Mouse (Mus musculus): ENCODE measurements at regions not wholly inside any gene's neighbourhood (a gene's known extent, or its start where the extent isn't known, plus 50 kb on each side); places are given as distances from the start of the nearest gene placed in this dataset.
A peak's percentile ranks its signal among the peaks of the same experiment; 100 is the strongest.
"Not testable (repeated sequence)": the region's sequence is repeated elsewhere in the genome, so short reads cannot be mapped to it uniquely, and the experiment has no call there.

DNA sequence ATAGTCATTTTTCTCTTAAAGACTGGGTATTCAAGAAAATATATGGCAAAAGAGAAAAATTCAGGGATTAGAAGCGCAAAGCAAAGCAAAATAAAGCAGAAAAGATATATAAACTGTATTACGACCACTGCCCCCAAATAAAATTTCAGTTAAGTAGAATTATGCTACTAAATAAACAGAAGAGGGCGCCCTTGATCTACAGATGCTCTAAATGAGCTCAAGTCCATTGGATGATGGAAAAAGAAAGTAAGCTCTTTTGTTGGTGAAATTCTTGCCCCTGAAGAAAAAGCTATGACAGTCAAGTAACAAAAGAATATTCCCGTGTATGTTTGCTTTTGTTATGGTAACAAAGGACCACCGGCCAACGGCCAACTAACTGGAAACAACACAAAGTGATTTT, 165.5 kb upstream of the Stk26 start:
- no peaks in the 10 kb centered on the region for H3K4me1 ChIP-seq (replicated peaks)
- H3K27me3 ChIP-seq, result no peaks in the 10 kb centered on the region; the same call in 1 of the 2 replicates
- no peak for ATAC-seq (ENCODE audit: insufficient number of reproducible peaks, insufficient read depth, low FRiP score, low TSS enrichment, low read depth)
- no peak overlapping the region for H3K4me3 ChIP-seq (replicated peaks)
- no peak overlapping the region for H3K9ac ChIP-seq (replicated peaks)
- no peak overlapping the region for H3K27ac ChIP-seq
- H3K36me3 ChIP-seq, result no peaks in the 10 kb centered on the region
- H3K9me3 ChIP-seq, result no peaks in the 10 kb centered on the region
- no peak overlapping the region for H3K4me2 ChIP-seq
- 32% methylated on average over 6 of the region's 6 CpGs for WGBS

DNA sequence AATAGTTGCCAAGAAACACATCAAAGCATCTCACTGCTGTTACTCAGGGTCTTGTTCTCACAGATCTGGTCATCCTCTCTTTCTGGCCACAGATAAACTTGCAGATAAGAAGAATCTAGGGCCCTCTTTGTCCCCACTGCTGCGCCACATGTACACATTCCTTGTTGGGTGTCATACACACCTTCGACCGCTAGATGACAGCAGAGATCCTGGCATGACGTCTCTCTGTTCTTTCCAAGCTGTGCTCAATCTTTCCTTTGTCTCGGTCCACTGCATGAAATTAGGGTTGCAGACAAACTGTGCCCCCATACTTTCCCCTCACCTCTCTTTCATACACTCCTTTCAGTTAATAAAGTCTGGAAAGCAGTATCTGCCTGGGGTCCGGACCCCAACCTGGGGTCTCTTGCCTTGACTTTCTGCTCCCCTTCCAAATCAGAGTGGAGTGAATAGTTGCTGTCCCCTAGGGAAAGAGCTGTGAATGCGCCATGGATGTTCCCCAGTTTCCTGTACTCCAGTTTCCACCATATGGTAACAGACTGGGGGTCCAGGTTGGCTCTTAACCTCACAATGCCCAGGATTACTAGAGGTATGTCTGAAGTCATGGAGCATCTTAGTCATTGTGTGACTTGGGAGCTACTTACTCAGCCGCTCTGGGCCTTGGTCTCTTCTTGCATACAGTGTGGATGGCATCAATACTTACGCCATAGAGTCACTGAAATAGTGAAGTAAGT, 182.8 kb upstream of the Stk26 start:
- H3K9me3 ChIP-seq, result no peaks in the 10 kb centered on the region
- peaks cover 5% of the 10 kb centered on the region; the same call in 1 of the 2 replicates for H3K27me3 ChIP-seq
- no peak overlapping the region for H3K9ac ChIP-seq (replicated peaks)
- no peak overlapping the region for H3K4me2 ChIP-seq
- peak; percentile 37; the same call in 1 of the 2 replicates for ATAC-seq (ENCODE audit: insufficient number of reproducible peaks, insufficient read depth, low FRiP score, low TSS enrichment, low read depth)
- H3K4me3 ChIP-seq (replicated peaks), result no peak overlapping the region
- H3K36me3 ChIP-seq, result no peaks in the 10 kb centered on the region
- WGBS, result 36% methylated on average over 9 of the region's 9 CpGs
- no peak overlapping the region for H3K27ac ChIP-seq
- H3K4me1 ChIP-seq (replicated peaks), result no peaks in the 10 kb centered on the region

DNA sequence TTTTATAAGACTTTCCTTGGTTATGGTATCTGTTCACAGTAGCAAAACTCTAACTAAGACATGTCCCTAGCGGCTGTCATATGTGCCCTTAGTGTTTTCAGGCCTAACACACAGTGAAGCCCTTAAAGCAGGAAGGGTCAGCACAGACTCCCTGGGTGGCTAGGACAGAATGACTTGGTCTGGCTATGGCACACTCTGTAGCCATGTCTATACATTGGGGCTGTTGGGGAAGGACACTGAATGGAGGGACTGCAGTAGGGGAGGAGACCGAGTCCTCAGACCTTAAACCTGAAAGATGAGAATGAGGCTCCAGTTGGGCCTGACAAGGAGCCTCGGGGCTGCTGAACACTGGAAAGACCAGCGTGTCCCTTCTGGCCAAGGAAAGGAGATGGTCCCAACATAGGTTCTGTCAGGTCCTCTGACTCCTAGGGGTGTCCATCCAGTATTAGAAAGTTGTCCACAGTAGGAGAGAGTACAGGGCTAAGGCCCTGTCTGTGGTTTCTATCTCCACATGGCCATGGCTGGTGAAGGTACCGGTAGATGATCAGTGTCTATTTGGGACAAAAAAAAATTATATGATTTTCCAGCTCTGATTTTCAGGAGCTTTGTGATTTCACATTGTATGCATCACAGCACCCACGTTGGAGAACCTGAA, 183.5 kb upstream of the Stk26 start:
- no peak overlapping the region for H3K4me2 ChIP-seq
- H3K36me3 ChIP-seq, result no peaks in the 10 kb centered on the region
- H3K27me3 ChIP-seq, result peaks cover 5% of the 10 kb centered on the region; the same call in 1 of the 2 replicates
- H3K9ac ChIP-seq (replicated peaks), result no peak overlapping the region
- WGBS, result 83% methylated on average over 6 of the region's 6 CpGs
- H3K27ac ChIP-seq, result no peak overlapping the region
- H3K9me3 ChIP-seq, result no peaks in the 10 kb centered on the region
- H3K4me1 ChIP-seq (replicated peaks), result no peaks in the 10 kb centered on the region
- no peak overlapping the region for H3K4me3 ChIP-seq (replicated peaks)
- ATAC-seq (ENCODE audit: insufficient number of reproducible peaks, insufficient read depth, low FRiP score, low TSS enrichment, low read depth), result no peak

DNA sequence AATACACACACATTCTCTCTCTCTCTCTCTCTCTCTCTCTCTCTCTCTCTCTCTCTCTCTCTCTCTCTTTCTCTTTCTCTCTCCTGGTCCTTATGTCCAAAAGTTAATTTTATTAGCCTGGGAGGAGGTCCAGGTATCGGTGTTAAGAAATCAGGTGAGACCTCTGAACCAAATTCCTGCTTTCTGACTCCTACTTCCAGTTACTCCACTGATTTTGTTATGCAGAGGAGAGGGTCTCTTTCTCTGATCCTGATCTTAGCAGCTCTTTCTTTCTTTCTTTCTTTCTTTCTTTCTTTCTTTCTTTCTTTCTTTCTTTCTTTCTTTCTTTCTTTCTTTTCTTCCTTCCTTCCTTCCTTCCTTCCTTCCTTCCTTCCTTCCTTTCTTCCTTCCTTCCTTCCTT, 185.5 kb upstream of the Stk26 start:
- not testable (repeated sequence) for ATAC-seq (ENCODE audit: insufficient number of reproducible peaks, insufficient read depth, low FRiP score, low TSS enrichment, low read depth); H3K4me2 ChIP-seq; H3K9ac ChIP-seq (replicated peaks); H3K27me3 ChIP-seq; H3K9me3 ChIP-seq; H3K4me3 ChIP-seq (replicated peaks); H3K27ac ChIP-seq; H3K36me3 ChIP-seq; H3K4me1 ChIP-seq (replicated peaks)
- 92% methylated on average over 1 of the region's 1 CpGs for WGBS

DNA sequence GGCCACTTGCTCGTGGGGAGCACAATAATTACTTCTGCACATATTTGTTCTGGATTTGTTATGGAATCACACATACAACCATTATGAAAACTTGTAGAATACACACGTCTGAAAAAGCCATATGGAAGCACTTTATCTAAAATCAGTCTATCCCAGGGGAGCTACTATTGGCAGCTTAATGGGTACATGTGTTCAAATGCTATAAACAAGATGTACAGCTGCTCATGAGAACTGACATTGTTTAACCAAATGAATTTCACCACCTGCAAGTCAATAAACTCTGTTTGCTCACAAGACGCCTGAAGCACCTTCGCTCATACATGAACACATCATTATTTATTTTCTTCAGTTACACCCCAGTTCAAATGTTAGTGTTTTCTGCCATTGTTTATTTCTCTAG, 199.5 kb upstream of the Stk26 start:
- WGBS, result 23% methylated on average over 4 of the region's 4 CpGs
- no peaks in the 10 kb centered on the region for H3K36me3 ChIP-seq

DNA sequence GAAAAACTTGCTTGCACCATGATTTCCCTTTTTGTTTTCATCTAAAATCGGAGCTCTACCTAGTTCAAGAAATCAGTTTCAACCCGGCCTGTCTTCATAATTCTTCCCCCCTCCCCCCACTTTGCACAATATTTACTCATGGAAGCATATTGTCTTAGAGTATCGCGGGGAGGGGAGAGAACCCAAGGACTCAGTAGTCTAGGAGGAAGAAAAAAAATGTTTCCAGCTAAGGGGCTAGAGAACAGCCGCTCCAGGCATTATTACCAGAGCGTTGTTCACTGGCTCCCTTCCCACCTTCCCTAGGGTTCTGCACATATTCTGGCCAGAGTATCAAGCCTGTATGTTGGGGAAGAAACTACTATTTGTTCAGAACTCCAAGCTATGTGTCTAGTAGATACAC, 205.2 kb upstream of the Stk26 start:
- ATAC-seq (ENCODE audit: insufficient number of reproducible peaks, insufficient read depth, low FRiP score, low TSS enrichment, low read depth), result peak; percentile 22; the same call in 1 of the 2 replicates
- Histone ChIP-seq H3K9me3 (no peaks in the 10 kb centered on the region), H3K27ac (peak overlapping the region; percentile 66), H3K27me3 (no peaks in the 10 kb centered on the region; the same call in 1 of the 2 replicates), H3K36me3 (no peaks in the 10 kb centered on the region), H3K4me2 (peak overlapping the region; percentile 54), H3K4me3 (replicated peaks) (peak overlapping the region; percentile 51), H3K4me1 (replicated peaks) (0 out of 2 replicates have a peak, but pooled peaks cover 4% of the 10 kb centered on the region), H3K9ac (replicated peaks) (no peak overlapping the region)
- 36% methylated on average over 6 of the region's 6 CpGs for WGBS

More for the DNA sequence above, 199.5 kb upstream of the Stk26 start:
- Histone ChIP-seq H3K27me3 (no peaks in the 10 kb centered on the region), H3K4me1 (replicated peaks) (no peaks in the 10 kb centered on the region), H3K9me3 (no peaks in the 10 kb centered on the region), H3K9ac (replicated peaks) (no peak overlapping the region), H3K27ac (no peak overlapping the region), H3K4me3 (replicated peaks) (no peak overlapping the region), H3K4me2 (no peak overlapping the region)
- no peak for ATAC-seq (ENCODE audit: insufficient number of reproducible peaks, insufficient read depth, low FRiP score, low TSS enrichment, low read depth)

DNA sequence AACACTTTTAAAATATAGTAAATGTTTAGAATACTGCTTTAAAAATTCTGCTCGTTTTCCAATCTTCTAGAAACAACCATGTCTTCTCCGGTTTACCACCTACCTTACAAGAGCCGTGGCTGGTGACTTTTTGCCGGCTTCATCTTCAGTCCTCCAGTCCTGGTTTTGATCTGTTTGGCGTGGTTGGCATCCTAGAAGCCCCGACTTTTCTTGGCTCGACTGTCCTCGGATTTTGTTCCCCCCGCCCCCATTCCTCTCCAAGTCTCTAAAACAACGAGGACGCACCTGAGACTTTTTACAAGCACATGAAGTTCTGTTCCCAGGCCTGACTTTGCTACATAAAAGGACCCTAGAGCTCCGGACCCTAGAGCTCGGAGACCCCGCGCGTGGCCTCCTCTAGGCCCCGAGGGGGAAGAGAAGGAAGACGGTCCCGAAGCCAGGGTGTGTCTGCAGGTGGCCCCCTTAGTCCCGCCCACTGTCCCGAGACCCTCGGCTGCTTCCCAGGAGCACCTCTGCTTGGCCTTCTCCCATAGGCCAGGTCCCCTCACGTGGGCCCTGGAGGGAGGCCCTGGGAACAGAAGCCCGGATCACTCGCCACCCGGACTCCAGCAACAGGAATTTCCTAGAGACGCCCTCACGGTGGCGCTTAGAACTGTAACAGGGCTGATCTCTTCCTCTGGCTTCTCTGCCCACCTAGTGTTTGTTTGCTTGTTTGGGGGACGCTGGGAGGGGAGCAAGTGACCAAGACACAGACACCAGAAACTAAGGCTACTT, 205.8 kb upstream of the Stk26 start:
- Histone ChIP-seq H3K27ac (peak overlapping the region; percentile 66), H3K4me1 (replicated peaks) (0 out of 2 replicates have a peak, but pooled peaks cover 4% of the 10 kb centered on the region)
- 17% methylated on average over 29 of the region's 30 CpGs for WGBS

DNA sequence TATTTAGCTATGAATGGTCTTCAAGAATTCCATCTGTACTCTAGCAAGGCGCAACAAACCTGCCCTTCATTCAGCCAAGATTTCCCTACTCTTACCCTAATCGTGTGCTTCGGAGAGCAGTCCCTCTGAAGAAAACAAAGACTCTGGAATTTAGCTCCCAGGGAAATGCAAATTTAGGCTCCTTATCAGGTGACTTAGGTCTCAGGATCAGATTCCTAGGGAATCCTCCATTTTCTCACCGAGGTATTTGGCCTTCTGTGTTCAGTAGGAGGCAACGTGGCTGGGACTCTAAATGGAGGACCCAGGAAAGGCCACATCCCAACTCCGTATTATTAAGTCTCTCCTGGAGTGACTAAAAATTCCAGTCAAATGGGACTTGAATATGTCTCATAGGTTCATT, 204.2 kb upstream of the Olfr1324 start:
- 35% methylated on average over 6 of the region's 6 CpGs for WGBS
- ATAC-seq (ENCODE audit: insufficient number of reproducible peaks, insufficient read depth, low FRiP score, low TSS enrichment, low read depth), result no peak

More for the DNA sequence above, 205.8 kb upstream of the Stk26 start:
- Histone ChIP-seq H3K27me3 (no peaks in the 10 kb centered on the region; the same call in 1 of the 2 replicates), H3K9ac (replicated peaks) (peak overlapping the region; percentile 48), H3K4me3 (replicated peaks) (peak overlapping the region; percentile 51), H3K36me3 (peaks cover 3% of the 10 kb centered on the region; the same call in 1 of the 2 replicates), H3K9me3 (no peaks in the 10 kb centered on the region), H3K4me2 (peak overlapping the region; percentile 54)
- peak; percentile 95 for ATAC-seq (ENCODE audit: insufficient number of reproducible peaks, insufficient read depth, low FRiP score, low TSS enrichment, low read depth)

DNA sequence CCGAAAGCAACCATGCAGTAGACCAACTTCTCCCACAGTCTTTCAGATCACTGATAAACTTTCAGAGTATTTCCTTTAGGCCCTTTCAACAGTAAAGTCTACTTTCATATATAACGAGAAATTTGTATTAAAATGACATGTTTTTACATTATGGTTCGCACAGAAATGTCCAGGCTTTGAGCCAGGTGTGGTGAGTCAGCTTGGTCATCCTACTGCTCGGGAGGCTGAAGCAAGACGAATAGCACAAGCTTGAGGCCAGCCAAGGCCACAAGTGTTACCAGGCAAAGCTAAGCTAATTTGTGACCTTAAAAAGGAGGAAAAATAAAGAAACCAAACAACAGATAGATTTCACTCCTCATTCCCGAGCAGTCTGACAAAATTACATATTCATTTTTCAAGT, 197.0 kb upstream of the Olfr1324 start:
- no peak for ATAC-seq (ENCODE audit: insufficient number of reproducible peaks, insufficient read depth, low FRiP score, low TSS enrichment, low read depth)
- Histone ChIP-seq H3K27me3 (no peaks in the 10 kb centered on the region), H3K4me1 (replicated peaks) (no peaks in the 10 kb centered on the region), H3K4me2 (no peak overlapping the region), H3K9me3 (no peaks in the 10 kb centered on the region), H3K9ac (replicated peaks) (no peak overlapping the region), H3K36me3 (peaks cover 3% of the 10 kb centered on the region; the same call in 1 of the 2 replicates), H3K27ac (no peak overlapping the region), H3K4me3 (replicated peaks) (no peak overlapping the region)
- 83% methylated on average over 6 of the region's 6 CpGs for WGBS

More for the DNA sequence above, 204.2 kb upstream of the Olfr1324 start:
- Histone ChIP-seq H3K4me1 (replicated peaks) (0 out of 2 replicates have a peak, but pooled peaks cover 4% of the 10 kb centered on the region), H3K4me3 (replicated peaks) (no peak overlapping the region), H3K9ac (replicated peaks) (no peak overlapping the region), H3K4me2 (no peak overlapping the region), H3K27ac (no peak overlapping the region), H3K27me3 (no peaks in the 10 kb centered on the region; the same call in 1 of the 2 replicates), H3K36me3 (peaks cover 3% of the 10 kb centered on the region; the same call in 1 of the 2 replicates), H3K9me3 (no peaks in the 10 kb centered on the region)

DNA sequence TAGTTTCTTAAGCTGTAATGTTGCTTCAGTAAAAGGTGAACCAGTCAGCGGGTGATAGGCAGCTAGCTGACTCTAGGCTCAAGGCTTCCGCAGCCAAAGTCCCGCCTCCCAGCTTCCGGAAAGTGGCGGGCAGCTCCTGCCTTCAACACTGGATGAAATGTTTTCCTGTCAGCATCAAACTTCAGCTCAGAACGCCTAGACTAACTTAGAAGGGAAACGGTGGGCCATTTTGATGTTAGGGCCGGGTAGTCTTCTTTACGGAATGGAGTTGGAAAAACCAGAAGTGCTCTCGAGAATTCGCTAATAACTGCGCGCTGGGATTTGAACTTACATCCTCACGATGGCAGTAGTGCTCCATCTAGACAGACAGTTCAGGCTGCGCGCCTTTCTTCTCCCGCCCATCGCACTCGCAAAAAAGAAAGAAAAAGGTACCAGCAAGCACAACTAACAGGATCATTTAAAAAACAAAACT, 194.7 kb upstream of the Olfr1324 start:
- no peaks in the 10 kb centered on the region for H3K9me3 ChIP-seq
- 68% methylated on average over 19 of the region's 19 CpGs for WGBS
- no peaks in the 10 kb centered on the region for H3K4me1 ChIP-seq (replicated peaks)
- no peak overlapping the region for H3K4me2 ChIP-seq
- 0 out of 2 replicates have a peak overlapping the region, but pooled peaks have one; percentile 9 for H3K4me3 ChIP-seq (replicated peaks)
- H3K9ac ChIP-seq (replicated peaks), result no peak overlapping the region
- no peak for ATAC-seq (ENCODE audit: insufficient number of reproducible peaks, insufficient read depth, low FRiP score, low TSS enrichment, low read depth)
- peaks cover 15% of the 10 kb centered on the region for H3K36me3 ChIP-seq
- H3K27me3 ChIP-seq, result no peaks in the 10 kb centered on the region
- H3K27ac ChIP-seq, result no peak overlapping the region

DNA sequence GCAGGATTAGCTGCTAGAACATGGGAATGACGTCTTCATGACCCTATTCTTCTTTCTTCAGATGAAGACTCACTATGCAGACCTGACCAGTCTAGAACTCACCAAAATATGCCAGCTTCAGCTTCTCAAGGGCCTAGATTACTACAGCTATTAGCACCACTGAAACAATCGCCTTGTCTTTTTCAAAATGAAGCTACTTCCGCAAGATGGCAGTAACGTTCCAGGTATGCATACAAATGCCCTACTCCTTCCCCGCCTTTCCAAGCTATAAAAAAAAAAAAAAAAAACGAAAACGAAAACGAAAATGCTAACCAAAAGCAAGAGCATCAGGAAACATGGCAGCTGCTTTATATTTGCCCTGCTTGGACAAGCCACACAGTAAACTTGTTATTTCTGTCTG, 192.6 kb upstream of the Olfr1324 start:
- H3K9me3 ChIP-seq, result no peaks in the 10 kb centered on the region
- 72% methylated on average over 8 of the region's 8 CpGs for WGBS

More for the DNA sequence above, 192.6 kb upstream of the Olfr1324 start:
- peaks cover 15% of the 10 kb centered on the region for H3K36me3 ChIP-seq
- H3K4me1 ChIP-seq (replicated peaks), result no peaks in the 10 kb centered on the region
- no peak overlapping the region for H3K4me3 ChIP-seq (replicated peaks)
- no peak overlapping the region for H3K9ac ChIP-seq (replicated peaks)
- no peak for ATAC-seq (ENCODE audit: insufficient number of reproducible peaks, insufficient read depth, low FRiP score, low TSS enrichment, low read depth)
- no peaks in the 10 kb centered on the region for H3K27me3 ChIP-seq
- H3K27ac ChIP-seq, result no peak overlapping the region
- H3K4me2 ChIP-seq, result no peak overlapping the region
